Mouse (Mus musculus) cerebellum, postnatal 10 days (tissue): ENCODE measurements around the gene Cabp7.
"Not testable (repeated sequence)": the region's sequence is repeated elsewhere in the genome, so short reads cannot be mapped to it uniquely, and the experiment has no call there.

Experiments used
- DNase-seq, 2 experiments: peaks; one replicate each; pipeline ENCODE4 v3.0.0; 2021; ENCODE audit warnings: mixed read lengths in 2 of 2

Cabp7 gene

DNA sequence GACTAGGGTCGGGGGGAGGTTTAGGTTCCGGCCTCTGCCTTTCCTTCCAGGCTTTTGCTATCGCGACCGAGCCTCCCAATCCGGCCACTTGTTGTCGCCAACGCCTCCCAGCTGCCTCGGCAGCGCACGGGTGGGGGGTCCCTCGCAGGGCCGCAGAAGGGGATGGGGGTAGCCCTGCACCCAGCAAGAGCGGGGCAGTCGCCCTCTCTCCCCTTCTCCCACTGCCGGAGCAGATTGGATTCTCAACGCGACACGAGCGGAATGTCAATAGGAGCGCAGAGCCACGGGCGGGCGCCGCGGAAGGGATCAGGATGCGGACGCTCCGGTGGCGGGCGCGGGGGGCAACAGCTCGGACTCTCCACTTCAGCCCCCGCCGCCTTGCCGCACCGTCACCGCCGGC is 609 bp downstream of the Cabp7 start:
- DNase-seq = peak in 1 of 2 experiments; percentile 45

DNA sequence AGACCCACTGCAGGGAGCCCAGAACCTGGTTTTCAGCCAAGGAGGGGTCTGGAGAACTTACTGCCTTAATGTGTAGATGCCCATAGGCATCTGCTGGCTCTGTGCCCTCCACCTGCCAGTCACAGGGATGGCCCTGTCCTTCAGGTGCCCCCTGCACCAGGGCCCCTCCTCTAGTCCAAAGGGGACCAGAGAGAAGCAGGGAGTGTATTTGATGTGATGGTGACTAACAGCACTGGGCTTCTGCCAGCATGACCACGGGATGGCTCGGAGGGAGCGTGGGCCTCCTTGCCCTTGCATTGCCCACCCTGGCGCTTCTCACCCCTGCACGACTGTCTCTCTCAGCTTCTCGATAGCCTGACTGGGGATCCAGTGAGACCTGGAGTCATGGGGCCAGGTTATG is 1.9 kb downstream of the Cabp7 start:
- no peak for DNase-seq

DNA sequence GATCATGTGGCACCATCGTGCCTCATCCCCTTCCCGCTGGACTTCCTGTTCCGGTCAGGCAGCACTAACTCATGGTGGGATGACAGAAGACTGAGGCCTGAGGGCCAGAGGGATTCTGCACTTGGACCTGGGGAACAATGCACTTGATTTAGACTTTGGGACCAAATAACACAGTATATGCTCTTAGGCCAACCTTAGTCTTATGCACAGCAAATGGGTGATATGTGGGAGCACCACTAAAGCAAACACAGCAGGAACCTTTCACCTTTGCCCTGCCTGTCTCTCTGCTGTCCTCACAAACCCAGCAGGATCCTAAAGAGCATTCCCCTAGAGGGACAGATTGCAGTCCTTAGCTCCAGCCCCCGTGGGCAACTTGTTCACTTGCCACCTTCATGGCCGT is 5.8 kb downstream of the Cabp7 start:
- DNase-seq = no peak

DNA sequence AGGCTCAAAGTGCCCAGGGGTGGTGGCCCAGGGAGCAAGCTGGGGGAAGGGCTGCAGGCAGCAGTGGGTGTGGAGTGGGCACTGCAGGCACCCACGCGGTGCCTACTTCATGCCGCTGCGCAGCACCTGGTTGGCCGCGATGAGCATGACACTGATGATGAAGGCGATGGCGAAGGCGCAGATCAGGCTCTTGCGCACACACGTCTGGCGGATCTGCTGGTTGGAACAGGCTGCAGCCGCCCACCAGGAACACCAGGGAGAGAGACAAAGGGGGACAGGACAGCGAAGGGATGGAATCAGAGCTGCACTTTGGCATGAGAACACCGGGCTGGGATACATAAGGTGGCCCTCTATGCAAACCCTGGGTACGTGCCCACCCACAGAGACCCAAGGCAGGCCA is 7.9 kb downstream of the Cabp7 start:
- no peak for DNase-seq

DNA sequence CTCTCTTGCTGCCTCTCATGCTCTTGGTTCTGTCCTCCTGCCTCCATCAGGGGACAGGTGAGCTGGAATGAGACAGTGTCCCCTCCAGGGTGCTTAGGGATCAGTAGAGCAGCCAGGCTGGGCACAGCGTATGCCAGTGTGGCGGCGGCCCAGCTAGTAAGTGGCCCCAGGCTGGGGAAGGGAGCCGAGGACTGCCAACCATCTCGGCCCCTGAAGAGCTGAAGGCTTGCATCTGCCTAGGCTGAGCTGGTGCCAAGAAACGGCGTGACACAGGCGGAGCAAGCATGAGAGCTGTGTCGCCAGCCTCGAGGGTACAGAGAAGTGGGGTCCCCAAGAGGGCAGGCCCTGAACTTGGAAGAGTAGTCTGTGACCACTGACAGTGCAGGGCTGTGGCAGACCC is 8.9 kb downstream of the Cabp7 start:
- peak; percentile 82 to 91 for DNase-seq

DNA sequence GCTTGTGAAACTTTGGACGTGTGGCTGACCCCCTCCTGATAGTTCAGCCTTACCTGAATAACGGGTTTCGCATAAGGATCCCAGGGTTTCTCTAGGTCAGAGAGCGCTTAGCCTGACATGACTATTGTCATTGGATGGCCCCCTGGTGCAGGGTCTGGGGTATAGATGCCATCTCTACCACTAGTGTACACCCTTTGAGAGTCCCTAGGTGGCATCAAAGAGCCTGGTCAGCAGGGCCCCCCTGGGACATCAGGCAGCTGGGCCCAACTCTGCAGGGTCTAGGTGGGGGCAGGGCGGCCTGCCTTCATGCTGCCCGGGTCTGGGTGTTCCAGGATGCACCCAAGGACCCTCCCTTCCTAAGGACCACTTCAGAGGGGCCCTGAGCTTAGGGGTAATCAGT is 10.2 kb downstream of the Cabp7 start:
- DNase-seq = no peak

DNA sequence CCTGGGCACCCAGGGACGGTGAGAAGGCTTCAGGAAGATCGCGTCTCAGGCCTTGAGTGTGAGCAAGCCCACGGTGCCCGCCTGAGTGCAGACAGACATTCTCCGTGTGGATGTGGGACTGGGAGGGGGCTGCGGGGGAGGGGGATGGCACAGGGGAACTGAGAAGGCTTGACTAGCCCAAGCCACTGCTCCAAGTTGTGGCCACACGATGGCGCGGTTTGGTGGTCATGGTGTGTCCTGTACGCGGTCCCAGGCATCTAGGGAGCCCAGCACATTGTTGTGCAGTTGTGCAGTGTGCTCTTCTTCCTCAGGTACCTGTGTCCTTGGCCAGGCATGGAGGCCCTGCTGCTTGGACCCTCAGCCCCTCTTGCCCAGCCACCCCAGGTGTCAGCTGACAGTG is 12.4 kb downstream of the Cabp7 start:
- peak in 1 of 2 experiments; percentile 55 for DNase-seq

DNA sequence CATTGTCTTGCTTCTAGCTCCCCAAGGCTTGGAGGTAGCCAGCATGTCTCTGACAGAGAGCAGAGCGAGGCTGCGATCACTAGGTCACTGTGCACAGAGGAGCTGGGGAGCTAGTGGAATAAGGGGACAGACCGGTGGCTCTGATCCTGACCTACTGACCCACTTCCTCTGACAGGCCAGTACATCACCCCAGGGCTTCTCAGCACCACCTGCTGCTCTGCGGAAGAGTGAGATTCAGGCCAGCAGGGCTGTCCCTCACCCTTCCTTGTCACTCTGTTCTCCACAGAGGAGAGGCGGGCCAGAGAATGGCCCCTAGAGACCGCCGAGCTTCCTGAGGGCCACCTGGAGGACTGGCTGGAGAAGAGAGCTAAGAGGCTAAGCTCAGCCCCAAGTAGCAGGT is 14.8 kb downstream of the Cabp7 start:
- no peak for DNase-seq

DNA sequence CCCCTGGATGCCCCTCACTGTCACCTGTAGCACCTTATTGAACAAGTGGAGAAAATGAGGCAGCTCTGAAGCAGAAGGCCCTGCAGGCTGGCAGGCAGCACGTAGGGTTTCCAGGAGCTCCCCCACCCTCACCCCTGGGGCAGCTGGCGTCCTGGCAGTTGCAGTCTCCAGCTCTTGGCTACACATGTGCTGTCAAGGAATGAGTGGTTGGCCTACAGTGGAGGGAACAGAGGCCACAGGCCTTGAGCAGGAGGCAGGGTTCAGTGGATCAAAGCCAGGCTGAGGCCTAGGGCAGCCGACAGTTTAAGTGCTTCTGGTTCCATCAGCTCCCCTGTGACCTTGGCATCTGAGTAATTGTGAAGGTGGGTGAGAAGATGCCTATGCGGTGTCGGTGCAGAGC is 15.7 kb downstream of the Cabp7 start:
- DNase-seq = peak in 1 of 2 experiments; percentile 14

DNA sequence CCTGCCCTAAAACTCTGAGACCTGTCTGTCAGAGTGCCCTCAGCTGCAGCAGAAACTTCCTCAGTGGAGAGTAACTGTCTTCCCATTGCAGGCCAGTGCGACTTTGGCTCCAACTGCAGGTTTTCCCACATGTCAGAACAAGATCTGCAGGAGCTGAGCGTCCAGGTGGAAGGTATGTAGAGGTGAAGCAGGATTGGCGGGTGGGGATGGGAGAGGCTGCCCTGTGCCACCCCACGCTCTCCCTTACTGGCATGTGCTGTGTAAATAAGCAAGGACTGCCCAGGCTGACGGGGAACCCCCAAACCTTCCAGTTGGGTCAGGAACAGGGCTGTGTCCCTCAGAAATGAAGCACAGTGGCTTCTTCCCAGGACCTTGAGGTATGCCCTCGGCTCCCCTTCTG is 16.5 kb downstream of the Cabp7 start:
- DNase-seq = peak in 1 of 2 experiments; percentile 9

DNA sequence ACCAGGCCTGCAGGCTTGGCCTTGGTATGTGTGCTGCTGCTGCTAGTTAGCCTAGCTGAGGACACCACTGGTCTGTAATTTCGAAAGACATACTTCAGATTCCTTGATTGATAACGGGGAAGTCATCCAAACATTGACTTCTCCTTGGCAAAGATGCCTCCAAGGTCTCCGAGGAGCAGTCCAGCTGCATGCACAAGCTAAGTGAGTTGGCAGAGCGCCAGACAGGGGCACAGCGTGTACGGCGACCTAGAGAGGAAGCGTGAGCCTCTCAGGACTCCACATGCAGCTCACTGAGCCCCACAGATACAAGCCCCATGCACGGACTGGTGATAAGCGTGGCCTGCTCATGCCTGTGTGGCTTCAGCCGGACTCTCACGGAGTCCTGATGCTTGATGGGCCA is 17.0 kb downstream of the Cabp7 start:
- peak; percentile 33 to 47 for DNase-seq

DNA sequence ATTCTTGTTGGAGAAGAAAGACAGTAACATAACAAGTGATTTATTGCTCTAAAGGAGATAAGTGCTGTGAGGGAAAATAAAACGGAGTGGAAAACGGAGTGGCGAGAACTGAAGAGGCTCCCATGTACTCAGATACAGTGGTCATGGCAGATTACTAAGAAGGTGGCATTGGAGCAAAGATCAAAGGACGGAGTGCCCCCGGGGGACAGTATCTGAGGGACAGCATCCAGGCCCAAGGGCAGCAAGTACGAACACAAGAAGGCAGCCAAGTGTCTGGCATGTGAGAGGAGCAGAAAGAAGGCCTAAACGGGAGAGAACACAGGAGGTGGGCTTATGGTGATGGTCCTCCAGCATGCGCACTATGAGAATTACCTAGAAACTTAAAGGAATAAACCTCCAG is 24.9 kb downstream of the Cabp7 start:
- peak in 1 of 2 experiments; percentile 26 for DNase-seq

DNA sequence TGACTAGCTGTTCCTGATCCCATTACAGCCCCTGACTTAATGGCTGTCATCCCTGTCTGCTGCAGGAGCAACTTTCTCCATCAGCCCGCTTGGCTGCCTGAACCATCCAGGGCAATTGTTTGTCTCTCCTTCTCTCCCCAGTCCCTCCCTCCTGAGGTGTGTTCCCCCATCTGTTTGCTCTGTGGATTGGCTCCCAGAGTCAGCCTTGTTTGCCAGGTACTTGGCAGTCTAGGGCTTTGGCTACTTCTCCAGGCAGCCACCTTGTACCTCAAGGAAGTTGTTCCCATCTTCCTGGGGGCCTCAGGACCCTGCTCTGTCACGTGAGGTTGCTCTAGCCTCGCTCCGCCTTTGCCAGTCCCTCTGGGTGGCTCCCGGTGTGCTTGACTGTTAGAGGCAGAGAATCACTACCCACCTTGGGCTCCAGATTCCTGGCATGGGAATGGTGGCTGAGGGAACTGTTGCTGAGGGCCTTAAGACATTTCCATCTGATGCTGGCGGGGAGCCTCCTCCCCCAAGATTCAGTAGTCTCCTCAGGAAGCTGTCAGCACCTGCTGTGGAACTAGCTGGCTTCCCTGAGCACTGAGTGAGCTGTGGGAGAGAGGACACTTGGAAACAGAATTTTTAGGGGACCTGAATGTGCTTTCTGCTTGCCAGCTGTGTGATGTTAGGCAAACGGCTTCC is 25.5 kb downstream of the Cabp7 start:
- peak; percentile 71 to 77 for DNase-seq

DNA sequence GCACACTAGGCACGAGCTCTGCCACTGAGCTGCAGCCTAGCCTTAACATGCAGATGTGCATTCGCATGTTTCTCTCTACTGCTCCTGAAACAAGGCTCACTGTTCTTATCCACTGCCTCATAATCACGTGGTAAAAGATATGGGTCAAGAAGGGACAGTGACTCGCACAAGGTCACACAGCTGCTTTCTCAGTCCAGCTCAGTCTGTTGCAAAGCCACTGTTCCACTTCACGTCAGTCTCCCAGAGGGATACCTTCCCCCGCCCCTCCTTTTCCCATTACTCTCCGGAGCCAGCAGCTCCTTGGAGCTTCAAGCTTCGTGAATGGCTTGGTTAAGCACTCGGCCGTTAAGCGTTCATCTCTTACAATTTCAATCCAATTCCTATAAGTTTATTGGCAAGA is 26.2 kb downstream of the Cabp7 start:
- peak in 1 of 2 experiments; percentile 36 for DNase-seq

DNA sequence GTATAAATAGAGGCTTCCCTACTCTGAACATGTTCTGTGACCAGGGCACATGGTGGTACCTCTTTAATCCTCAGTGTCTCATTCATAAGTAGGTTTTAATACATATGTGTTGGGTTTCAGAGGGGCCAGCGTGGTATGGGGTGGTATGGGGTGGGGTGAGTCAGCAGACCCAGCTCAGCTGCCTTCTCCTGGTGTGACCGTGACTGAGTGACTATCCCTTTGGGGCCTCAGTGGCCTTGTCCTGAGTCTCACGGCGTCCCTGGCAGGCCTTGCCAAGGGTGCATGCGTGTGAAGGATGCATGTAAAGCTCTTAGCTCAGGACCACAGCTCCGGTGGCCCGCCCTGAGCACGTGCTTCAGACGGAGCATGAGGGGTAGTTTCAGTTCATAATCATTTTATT is 26.6 kb downstream of the Cabp7 start:
- DNase-seq = no peak

DNA sequence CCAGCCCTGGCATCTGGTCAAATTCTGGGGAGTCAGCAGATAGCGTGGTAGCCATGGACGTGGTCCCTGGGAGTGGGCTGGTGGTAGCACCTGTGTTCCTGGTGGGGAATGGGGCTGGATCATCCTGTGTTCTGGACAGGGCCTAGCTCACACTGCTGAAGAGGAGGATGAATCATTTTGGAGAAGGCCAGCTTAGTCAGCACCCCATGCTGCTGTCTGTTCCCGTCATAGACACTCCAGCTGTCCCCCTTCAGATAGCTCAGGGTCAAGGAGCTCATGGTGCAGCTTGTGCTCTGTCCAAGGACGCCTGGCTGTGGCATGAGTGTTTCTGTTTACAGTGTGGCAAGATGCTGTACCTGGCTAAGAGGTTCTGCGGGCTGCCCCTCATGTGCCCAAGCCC is 28.0 kb downstream of the Cabp7 start:
- peak in 1 of 2 experiments; percentile 32 for DNase-seq

DNA sequence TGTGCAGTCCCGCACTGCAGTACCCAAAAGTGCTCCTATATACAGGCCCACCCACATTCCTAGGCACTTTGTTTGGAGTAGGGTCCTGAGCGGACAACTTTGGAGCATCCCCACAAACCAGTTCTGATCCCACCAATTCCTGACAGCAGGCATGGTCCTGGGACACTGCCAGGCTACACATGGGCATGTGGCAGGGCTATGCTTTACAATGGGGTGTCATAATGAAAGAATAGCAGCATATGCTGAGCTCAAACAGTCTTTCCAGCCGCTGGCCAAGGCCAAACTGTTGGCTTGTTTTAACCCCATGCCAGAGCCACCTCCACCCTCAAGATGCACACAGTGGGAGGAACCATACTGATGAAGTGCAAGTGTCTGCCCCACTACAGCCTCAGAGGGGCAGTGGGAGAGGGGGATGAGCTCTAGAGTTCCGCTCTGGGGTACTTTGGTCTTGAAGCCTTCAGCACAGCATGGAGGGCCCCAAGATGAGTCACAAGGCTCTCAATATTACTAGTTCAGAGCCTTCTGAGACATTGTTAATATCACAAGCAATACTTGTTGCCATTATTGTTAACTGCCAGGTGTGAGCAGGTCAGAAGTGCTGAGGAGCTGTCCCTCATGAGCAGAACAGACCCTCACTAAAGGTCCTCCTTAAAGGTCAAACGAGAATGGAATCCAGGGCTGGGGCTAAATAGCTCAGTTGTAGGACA is 29.9 kb downstream of the Cabp7 start:
- DNase-seq = peak in 1 of 2 experiments; percentile 50

DNA sequence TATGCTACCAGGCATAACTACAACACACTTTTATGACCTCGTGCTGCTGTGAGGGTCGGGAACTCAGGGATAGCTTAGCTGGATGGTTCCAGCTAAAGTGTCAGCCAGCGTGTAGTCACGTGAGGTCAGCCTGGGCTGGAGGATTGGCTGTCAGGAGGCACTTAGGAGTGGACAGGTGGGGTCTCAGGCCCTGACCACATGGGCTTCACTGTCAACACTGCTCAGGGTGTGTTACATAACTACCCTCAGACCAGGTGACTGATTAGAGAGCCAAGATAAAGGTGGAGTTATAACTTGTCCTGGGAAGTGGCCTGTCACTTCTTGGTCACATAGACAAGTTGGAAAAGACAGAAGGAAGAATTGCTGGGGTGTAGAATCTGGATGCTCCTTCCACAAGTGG is 31.0 kb downstream of the Cabp7 start:
- no peak for DNase-seq

DNA sequence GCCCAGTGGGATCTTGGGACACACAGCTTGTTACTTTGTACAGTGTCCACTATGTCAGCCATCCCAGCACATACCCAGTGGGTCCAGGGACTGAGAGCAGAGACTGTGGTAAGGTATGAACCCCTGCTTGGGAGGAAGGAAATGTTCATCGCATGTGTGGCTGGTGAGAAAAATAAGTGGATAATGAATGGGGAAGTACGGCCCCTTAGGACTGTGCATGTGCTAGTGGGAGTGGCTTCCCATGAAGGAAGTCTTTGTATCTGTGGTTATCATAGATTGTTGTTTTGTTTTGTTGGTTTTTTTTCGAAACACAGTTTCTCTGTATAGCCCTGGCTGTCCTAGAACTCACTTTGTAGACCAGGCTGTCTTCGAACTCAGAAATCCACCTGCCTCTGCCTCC is 31.9 kb downstream of the Cabp7 start:
- no peak for DNase-seq

DNA sequence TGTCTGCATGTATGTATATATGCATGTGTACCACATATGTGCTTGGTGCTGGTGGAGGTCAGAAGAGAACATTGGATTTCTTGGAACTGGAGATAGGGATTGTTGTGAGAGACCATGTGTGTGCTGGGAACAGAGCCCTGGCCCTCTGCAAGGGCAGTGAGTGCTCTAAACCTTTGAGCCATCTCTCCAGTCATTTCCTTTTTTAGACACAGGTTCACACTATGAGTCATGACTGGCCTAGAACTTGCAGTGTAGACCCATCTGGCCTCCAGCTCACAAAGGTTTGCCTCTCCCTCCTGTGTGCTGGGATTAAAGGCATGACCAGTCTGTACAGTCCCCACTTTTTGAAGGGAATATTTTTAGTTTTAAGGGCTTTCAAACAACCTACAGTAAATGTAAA is 33.8 kb downstream of the Cabp7 start:
- no peak for DNase-seq

DNA sequence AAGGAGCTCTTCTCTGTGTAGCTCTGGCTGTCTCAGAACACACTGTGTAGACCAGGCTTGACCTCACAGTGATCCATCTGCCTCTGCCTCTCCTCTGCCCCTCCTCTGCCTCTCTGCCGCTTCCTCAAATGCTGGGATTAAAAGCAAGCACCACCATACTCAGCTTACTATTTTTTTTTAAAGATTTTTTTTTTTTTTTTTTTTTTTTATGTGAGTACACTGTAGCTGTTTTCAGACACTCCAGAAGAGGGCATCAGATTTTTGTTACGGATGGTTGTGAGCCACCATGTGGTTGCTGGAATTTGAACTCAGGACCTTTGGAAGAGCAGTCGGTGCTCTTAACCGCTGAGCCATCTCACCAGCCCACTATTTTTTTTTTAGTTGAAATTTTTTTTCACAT is 36.4 kb downstream of the Cabp7 start:
- not testable (repeated sequence) for DNase-seq

DNA sequence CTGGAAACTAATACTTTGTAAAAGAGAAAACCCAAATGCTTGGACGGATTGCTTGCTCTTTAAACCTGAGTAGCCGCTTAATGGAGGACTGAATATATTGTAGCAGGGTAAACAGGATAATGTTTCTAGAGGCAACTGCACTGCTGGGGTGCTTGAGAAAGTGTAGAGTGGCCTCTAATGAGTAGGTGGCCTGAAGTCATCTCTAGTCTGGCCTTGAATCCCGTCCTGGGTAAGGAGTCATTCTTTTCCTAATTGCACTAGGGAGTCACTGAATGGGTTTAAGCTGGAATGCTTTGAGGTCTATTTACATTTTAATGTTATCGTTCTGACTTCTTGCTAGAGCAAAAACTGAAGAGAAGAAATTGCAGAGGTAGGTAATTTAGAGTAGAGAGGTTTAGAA is 41.4 kb downstream of the Cabp7 start:
- DNase-seq = no peak

DNA sequence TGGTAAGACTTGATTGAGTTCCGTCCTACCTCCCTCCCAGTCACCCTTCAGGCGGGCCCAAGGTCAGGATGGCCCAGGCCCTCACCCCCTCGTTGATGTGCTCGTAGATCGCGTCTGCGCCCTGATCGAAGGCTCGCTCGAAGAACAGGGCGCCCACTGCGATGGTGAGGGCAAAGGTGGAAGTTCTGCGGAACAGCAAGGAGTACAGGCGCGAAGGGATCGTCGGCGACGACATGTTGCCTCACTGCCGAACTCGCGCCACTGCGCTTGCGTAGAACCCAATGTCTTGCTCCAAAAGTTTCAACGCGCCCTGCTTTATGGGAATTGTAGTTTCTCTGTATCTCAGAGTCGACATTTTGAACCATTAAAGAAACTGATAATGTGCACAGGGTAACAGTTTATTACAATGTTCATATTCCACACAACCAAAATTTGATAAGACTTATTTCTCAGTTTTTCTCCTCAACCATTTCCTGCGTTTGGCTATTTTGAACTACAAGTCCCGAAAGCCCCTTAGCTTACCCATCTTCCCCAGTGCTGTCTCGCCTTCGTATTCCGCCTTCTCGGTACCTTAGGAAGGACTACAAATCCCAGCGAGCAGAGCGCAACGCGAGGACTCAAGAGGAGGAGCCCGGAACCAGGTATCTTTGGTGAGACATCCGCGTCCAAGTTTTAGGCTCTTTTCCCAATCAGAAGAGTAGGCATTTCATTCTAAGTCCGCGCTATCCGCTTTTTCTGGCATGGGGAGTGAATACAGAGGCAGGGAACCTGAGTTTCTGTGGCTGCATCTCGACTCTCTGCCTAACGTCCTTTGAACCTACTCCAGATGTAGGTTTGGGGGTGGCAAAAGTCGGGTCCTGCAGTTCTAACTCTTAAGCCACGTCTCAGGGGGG is 42.3 kb downstream of the Cabp7 start, which contains the start of the genes Uqcr10 and Zmat5:
TSS of gene Uqcr10 (minus strand) at position 271 of the 893 bp plus-strand sequence.
TSS of gene Zmat5 (plus strand) at position 607 of the 893 bp plus-strand sequence.
- peak; percentile 94 to 96 for DNase-seq
